Mouse (Mus musculus) effector memory CD4-positive, alpha-beta T cell, adult 5 months (primary cell): ENCODE data around the gene Ldhc. TPM values are rescaled to one million over a fixed set of nuclear protein-coding genes. Genes with fewer than 3 reads are reported as not detected.

Experiments
- polyA plus RNA-seq: library from polyadenylated mRNA; unstranded; fragments of 100-300 nt; shearing (Covaris generic); gene quantifications from one replicate; pipeline ENCODE4 v1.2.1, GENCODE M21; 2017

Ldhc gene
- not detected for polyA plus RNA-seq

DNA sequence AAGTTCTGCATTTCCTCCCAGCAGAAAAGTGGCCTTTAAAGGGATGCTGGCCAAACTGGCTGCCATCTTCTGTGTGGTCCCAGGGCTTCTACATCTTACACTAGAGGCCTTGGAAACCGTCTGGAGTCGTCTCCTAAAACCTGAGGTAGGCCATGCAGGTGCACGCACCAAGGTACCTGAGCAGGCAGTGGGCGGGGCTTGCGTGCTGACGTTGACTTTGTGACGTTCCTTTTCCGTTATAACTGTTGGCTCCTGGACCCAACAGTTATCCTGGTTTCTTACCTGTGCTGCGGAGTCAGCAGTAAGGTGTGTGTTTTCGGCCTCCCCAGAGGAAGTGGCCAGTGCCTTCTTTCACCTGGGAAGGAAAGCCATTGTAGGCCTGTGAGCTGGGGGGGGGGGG lies at the start of gene Ldhc:
Gene Ldhc (plus strand): TSS at position 208 of the 400 bp plus-strand sequence.

DNA sequence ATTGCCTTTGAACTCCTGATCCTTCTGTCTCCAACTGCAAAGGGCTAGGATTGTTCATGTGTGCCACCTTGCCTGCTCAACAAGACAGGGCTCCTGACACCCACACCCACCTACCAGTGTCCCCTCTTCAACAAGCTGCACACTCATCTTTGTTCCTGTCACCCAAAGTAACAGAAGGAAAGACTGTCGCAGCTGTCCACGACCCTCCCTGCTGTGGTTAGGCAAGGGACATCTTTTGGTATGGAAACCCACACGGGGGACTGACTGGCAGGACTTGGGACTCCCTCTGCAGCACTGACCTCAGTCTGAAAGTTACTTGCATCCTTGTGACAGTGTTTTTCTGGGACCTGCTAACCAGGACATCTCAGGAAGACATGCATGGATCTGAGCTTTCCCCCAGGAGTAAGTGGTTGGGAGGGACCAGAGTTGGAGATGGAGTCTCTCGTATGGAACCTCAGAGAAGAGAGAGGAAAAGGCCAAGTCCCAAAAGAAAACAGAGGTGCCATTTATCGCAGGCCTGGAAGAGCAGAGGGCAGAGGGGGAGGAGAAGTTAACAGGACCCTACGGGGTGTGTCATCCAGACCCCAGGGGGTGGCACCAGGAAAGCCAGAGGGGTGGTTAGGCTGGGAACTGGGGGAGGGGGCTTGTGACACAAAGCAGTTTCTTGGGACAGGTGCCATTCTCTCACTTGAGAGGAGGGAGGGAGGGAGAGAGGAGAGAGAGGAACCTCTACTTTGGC lies 20.0 kb upstream of the Ldhc start, which contains the start of gene Ldha:
Gene Ldha (plus strand): TSS at position 689 of the 739 bp plus-strand sequence.

DNA sequence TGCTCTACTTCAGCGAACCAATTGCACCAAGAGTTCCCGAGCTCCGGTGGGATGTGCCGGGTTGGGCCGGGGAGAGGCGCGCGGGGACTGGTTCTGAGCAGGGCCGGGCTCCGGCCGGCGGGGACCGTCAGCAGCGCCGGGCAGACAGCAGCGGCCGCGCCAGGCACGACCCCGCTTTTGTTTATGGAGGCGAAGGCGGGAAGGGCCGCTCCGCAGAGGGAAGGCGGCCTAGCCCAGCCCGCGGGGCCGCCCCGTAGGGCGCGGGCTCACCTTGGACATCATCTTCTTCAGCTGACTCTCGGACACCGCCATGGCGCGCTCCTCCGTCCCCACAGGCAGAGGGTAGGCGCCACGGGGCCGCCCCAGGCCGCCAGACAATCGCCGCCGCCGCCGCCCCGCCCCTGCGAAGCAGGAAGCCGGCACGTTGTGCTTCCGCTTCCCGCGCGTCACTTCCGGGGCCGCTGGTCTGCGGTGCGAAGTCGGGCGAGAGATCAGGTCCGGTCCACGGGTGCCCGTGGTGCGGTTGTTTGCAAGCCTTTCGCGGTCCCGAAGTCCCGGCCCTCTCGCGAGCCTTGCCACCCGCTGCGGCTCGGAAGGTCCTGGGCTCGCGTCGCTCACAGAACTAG lies 58.7 kb downstream of the Ldhc start, which contains the start of gene Tsg101:
Gene Tsg101 (minus strand): TSS at position 419 of the 626 bp plus-strand sequence.

Other genes starting within 250 kb of the Ldhc start
- gene Sergef, start 221.4 kb upstream of the Ldhc start, polyA plus RNA-seq, result 18.2 TPM
- not detected for gene Tph1, start 188.7 kb upstream of the Ldhc start, polyA plus RNA-seq
- gene Saal1, start 150.5 kb upstream of the Ldhc start, polyA plus RNA-seq, result 9.9 TPM
- gene Saa3, start 145.5 kb upstream of the Ldhc start, polyA plus RNA-seq, result not detected
- gene Saa4, start 128.6 kb upstream of the Ldhc start, polyA plus RNA-seq, result not detected
- gene Saa1, start 118.2 kb upstream of the Ldhc start, polyA plus RNA-seq, result not detected
- gene Saa2, start 109.4 kb upstream of the Ldhc start, polyA plus RNA-seq, result not detected
- gene Hps5, start 65.1 kb upstream of the Ldhc start, polyA plus RNA-seq, result 41.5 TPM
- gene Gtf2h1, start 65.1 kb upstream of the Ldhc start, polyA plus RNA-seq, result 45.5 TPM
- 994 TPM for gene Ldha, start 19.7 kb upstream of the Ldhc start, polyA plus RNA-seq
- gene Tsg101, start 58.8 kb downstream of the Ldhc start, polyA plus RNA-seq, result 112 TPM
- gene Uevld, start 97.3 kb downstream of the Ldhc start, polyA plus RNA-seq, result 4.6 TPM
- gene Gm9999, start 122.4 kb downstream of the Ldhc start, polyA plus RNA-seq, result not detected
- gene Spty2d1, start 147.2 kb downstream of the Ldhc start, polyA plus RNA-seq, result 184 TPM
- 4.8 TPM for gene Tmem86a, start 189.4 kb downstream of the Ldhc start, polyA plus RNA-seq